8 mouse cellular contexts compared by ENCODE assay signal in genomic region chr1:23256630-23257001, GRCm38 (mm10).
A peak's percentile ranks its signal among the peaks of the same experiment; 100 is the strongest.
DNase-seq lines count a peak whose midpoint lies in the region; ATAC-seq and TF ChIP-seq lines count a peak whose summit lies in the region.

No protein-coding gene starts in this region.

- peak; percentile 43 to 49 for DNase-seq in B cell, adult 2 months
- DNase-seq in brain, adult 2 months (ENCODE audit: low read depth, low spot score) = peak; percentile 83
- DNase-seq in heart, embryonic 10.5 days (ENCODE audit: low spot score) = peak; percentile 92
- peak; percentile 84 for DNase-seq in liver, adult 2 months (ENCODE audit: extremely low read depth, low read depth, low spot score)
- DNase-seq in natural killer cell, adult 2 months (ENCODE audit: low spot score in 2 of 2) = peak; percentile 33 to 34

- TF ChIP-seq CTCF in embryonic fibroblast, embryonic 13.5 days (IDR thresholded peaks at IDR 0.05; ENCODE audit: borderline replicate concordance, insufficient read depth, low read length) = no peak
- no peak for TF ChIP-seq CTCF in liver, adult 2 months (IDR thresholded peaks at IDR 0.05; ENCODE audit: low read depth, low read length)

- no peak for TF ChIP-seq POLR2A in embryonic fibroblast, embryonic 13.5 days (IDR thresholded peaks at IDR 0.05; ENCODE audit: low read depth, low read length)
- no peak for TF ChIP-seq POLR2A in liver, adult 2 months (IDR thresholded peaks at IDR 0.05; ENCODE audit: extremely low read depth, insufficient read depth, low read length)

- peak overlapping the region; percentile 86 for H3K9ac ChIP-seq in kidney, embryonic 15.5 days
- peak overlapping the region; percentile 95 for H3K9ac ChIP-seq in liver, adult 2 months (ENCODE audit: low read depth, low read length)
- peak overlapping the region; percentile 56 for H3K9ac ChIP-seq in stomach, embryonic 15.5 days

- H3K27ac ChIP-seq in embryonic fibroblast, embryonic 13.5 days (ENCODE audit: insufficient read depth, low read length) = peak overlapping the region; percentile 53; the same call in 1 of the 2 replicates
- peak overlapping the region; percentile 96 for H3K27ac ChIP-seq in heart, embryonic 10.5 days
- H3K27ac ChIP-seq in kidney, embryonic 15.5 days = peak overlapping the region; percentile 93
- H3K27ac ChIP-seq in liver, adult 2 months (replicated peaks; ENCODE audit: insufficient read depth, low read depth, low read length) = peak overlapping the region; percentile 90
- H3K27ac ChIP-seq in stomach, embryonic 15.5 days = peak overlapping the region; percentile 91

- H3K36me3 ChIP-seq in heart, embryonic 10.5 days = no peaks in the 10 kb centered on the region
- H3K36me3 ChIP-seq in kidney, embryonic 15.5 days = 0 out of 2 replicates have a peak, but pooled peaks cover 7% of the 10 kb centered on the region
- peaks cover 2% of the 10 kb centered on the region; the same call in 1 of the 2 replicates for H3K36me3 ChIP-seq in liver, adult 2 months (ENCODE audit: control insufficient read depth, insufficient read depth, low read length)
- no peaks in the 10 kb centered on the region for H3K36me3 ChIP-seq in stomach, embryonic 15.5 days

- H3K4me2 ChIP-seq in kidney, embryonic 15.5 days = peak overlapping the region; percentile 67
- H3K4me2 ChIP-seq in stomach, embryonic 15.5 days = peak overlapping the region; percentile 60

- peak; percentile 70; the same call in 1 of the 2 replicates for ATAC-seq in kidney, embryonic 15.5 days (replicated peaks; ENCODE audit: low FRiP score)
- peak; percentile 52 for ATAC-seq in stomach, embryonic 15.5 days (ENCODE audit: insufficient read depth, low FRiP score, low read depth)

- peak overlapping the region; percentile 96 for H3K4me3 ChIP-seq in embryonic fibroblast, embryonic 13.5 days (ENCODE audit: insufficient read depth, low read length)
- peak overlapping the region; percentile 90 for H3K4me3 ChIP-seq in heart, embryonic 10.5 days
- H3K4me3 ChIP-seq in kidney, embryonic 15.5 days (replicated peaks) = peak overlapping the region; percentile 74
- H3K4me3 ChIP-seq in liver, adult 2 months (ENCODE audit: insufficient read depth, low read depth, low read length) = peak overlapping the region; percentile 82
- peak overlapping the region; percentile 67 for H3K4me3 ChIP-seq in stomach, embryonic 15.5 days (replicated peaks)

- no peaks in the 10 kb centered on the region for H3K9me3 ChIP-seq in heart, embryonic 10.5 days
- H3K9me3 ChIP-seq in kidney, embryonic 15.5 days (replicated peaks) = no peaks in the 10 kb centered on the region
- no peaks in the 10 kb centered on the region for H3K9me3 ChIP-seq in stomach, embryonic 15.5 days

- H3K27me3 ChIP-seq in heart, embryonic 10.5 days (ENCODE audit: insufficient read depth, poor library complexity, severe bottlenecking) = no peaks in the 10 kb centered on the region
- no peaks in the 10 kb centered on the region for H3K27me3 ChIP-seq in kidney, embryonic 15.5 days
- H3K27me3 ChIP-seq in liver, adult 2 months (ENCODE audit: control insufficient read depth, insufficient read depth, low read length) = no peaks in the 10 kb centered on the region
- no peaks in the 10 kb centered on the region for H3K27me3 ChIP-seq in stomach, embryonic 15.5 days (replicated peaks)

- under 1% methylated on average over 45 of the region's 45 CpGs for WGBS in heart, embryonic 10.5 days
- WGBS in kidney, embryonic 15.5 days = under 1% methylated on average over 44 of the region's 45 CpGs
- under 1% methylated on average over 45 of the region's 45 CpGs for WGBS in liver, adult 2 months
- under 1% methylated on average over 44 of the region's 45 CpGs for WGBS in stomach, embryonic 15.5 days

- no peaks in the 10 kb centered on the region; the same call in 1 of the 2 replicates for H3K4me1 ChIP-seq in embryonic fibroblast, embryonic 13.5 days (ENCODE audit: control insufficient read depth, insufficient read depth, low read length)
- H3K4me1 ChIP-seq in heart, embryonic 10.5 days = peaks cover 5% of the 10 kb centered on the region; the same call in 1 of the 2 replicates
- H3K4me1 ChIP-seq in kidney, embryonic 15.5 days = peaks cover 18% of the 10 kb centered on the region; the same call in 1 of the 2 replicates
- H3K4me1 ChIP-seq in liver, adult 2 months (ENCODE audit: control insufficient read depth, insufficient read depth, low read length) = peaks cover 16% of the 10 kb centered on the region
- H3K4me1 ChIP-seq in stomach, embryonic 15.5 days = 0 out of 2 replicates have a peak, but pooled peaks cover 7% of the 10 kb centered on the region

- H3K79me2 ChIP-seq in liver, adult 2 months (ENCODE audit: control insufficient read depth, insufficient read depth, low read length) = peaks cover 3% of the 10 kb centered on the region; the same call in 1 of the 2 replicates

Comparison
In these comparisons a context has a peak if more than half of its experiments do, and no peak if none do; other contexts are left out.
1. Peak in every context shown above with its lines: DNase-seq, ATAC-seq, H3K4me3 ChIP-seq and H3K27ac ChIP-seq.
2. DNase-seq: peak in every context shown above with its lines; median percentile 92 in heart, embryonic 10.5 days; 84 in liver, adult 2 months; 83 in brain, adult 2 months; 46 in B cell, adult 2 months; 34 in natural killer cell, adult 2 months.